Comparison of ENCODE assay signal across 10 mouse cellular contexts in the genomic region with DNA sequence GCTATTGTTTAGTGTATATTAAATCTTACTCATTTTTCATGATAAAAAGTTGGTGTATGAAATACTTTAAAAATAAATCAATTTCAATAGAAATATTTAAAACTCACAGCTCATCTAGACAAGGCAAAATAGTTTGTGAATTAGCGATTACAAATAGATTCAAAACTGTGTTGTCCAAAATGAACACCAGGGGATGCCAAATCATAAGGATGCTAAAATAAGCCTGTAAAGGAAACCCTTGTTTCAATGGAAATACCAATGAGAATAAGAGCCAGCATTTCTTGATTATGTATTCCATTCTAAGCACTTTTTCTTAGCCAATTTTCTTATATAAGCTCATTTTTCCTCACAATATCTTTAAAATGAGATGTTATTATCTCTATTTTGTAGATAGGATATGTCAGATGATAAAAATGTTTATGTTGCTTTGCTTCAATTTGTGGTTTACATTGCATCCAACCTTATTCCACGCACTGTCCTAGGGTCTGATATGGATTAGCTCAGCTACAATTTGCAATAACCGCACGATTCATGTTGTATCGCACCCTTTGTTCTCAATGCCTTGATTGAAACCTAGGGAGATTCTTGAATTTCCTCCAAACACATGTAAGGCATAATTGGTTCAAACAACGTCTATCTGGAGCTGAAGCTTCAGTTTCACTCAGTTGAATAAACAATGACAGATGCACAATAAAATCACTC. TPM values are rescaled to one million over a fixed set of nuclear protein-coding genes. Genes with fewer than 3 reads are reported as not detected.
DNase-seq lines count a peak whose midpoint lies in the region; ATAC-seq and TF ChIP-seq lines count a peak whose summit lies in the region.
"Had no signal": no experiment of that assay in that cellular context is flagged by ENCODE, and none has a peak within 500 bp of the region (broad histone marks: within the 10 kb centered on the region; RNA-seq: fewer than 3 reads in every experiment).

No protein-coding gene starts in this region.

- H3K4me2 ChIP-seq in heart, embryonic 11.5 days = no peak overlapping the region
- no peak overlapping the region for H3K4me2 ChIP-seq in liver, embryonic 14.5 days (ENCODE audit: low read depth)
- no peak overlapping the region for H3K4me2 ChIP-seq in liver, embryonic 12.5 days
- H3K4me2 ChIP-seq in midbrain, embryonic 16.5 days (ENCODE audit: low read length) = no peak overlapping the region
- H3K4me2 ChIP-seq: embryonic facial prominence, embryonic 12.5 days had no signal

- H3K27ac ChIP-seq in heart, embryonic 11.5 days (ENCODE audit: low read depth, low read length) = no peak overlapping the region
- no peak overlapping the region for H3K27ac ChIP-seq in liver, embryonic 14.5 days
- H3K27ac ChIP-seq in liver, embryonic 12.5 days = no peak overlapping the region
- no peak overlapping the region for H3K27ac ChIP-seq in midbrain, embryonic 16.5 days (ENCODE audit: low read length)
- H3K27ac ChIP-seq: embryonic facial prominence, embryonic 12.5 days; macrophage had no signal

- H3K4me1 ChIP-seq in heart, embryonic 11.5 days (ENCODE audit: control insufficient read depth, insufficient read depth, low read length) = no peaks in the 10 kb centered on the region
- H3K4me1 ChIP-seq in liver, embryonic 14.5 days (replicated peaks; ENCODE audit: control insufficient read depth in 2 of 2, insufficient read depth in 2 of 2, low read length in 1 of 2) = no peaks in the 10 kb centered on the region
- H3K4me1 ChIP-seq in liver, embryonic 12.5 days = no peaks in the 10 kb centered on the region
- H3K4me1 ChIP-seq in midbrain, embryonic 16.5 days (ENCODE audit: control insufficient read depth, insufficient read depth, low read length) = no peaks in the 10 kb centered on the region
- H3K4me1 ChIP-seq: embryonic facial prominence, embryonic 12.5 days had no signal

- no peak overlapping the region for H3K4me3 ChIP-seq in heart, embryonic 11.5 days (ENCODE audit: low read depth, low read length)
- H3K4me3 ChIP-seq in liver, embryonic 14.5 days (ENCODE audit: insufficient read depth in 1 of 2, low read depth in 2 of 2, low read length in 2 of 2) = no peak overlapping the region
- H3K4me3 ChIP-seq in liver, embryonic 12.5 days = no peak overlapping the region
- no peak overlapping the region for H3K4me3 ChIP-seq in midbrain, embryonic 16.5 days (ENCODE audit: low read depth, low read length)
- H3K4me3 ChIP-seq: embryonic facial prominence, embryonic 12.5 days had no signal

- peak; percentile 24; the same call in 1 of the 2 replicates for TF ChIP-seq CTCF in liver, embryonic 14.5 days (IDR thresholded peaks at IDR 0.05; ENCODE audit: low read depth)

- 78% methylated on average over 6 of the region's 6 CpGs for WGBS in heart, embryonic 11.5 days (ENCODE audit: insufficient replicate concordance)
- 61% methylated on average over 6 of the region's 6 CpGs for WGBS in liver, embryonic 14.5 days (ENCODE audit: insufficient replicate concordance)
- WGBS in liver, embryonic 12.5 days (ENCODE audit: insufficient replicate concordance) = 73% methylated on average over 6 of the region's 6 CpGs
- 82% methylated on average over 6 of the region's 6 CpGs for WGBS in midbrain, embryonic 16.5 days

- no peak for ATAC-seq in heart, embryonic 11.5 days (replicated peaks; ENCODE audit: insufficient number of reproducible peaks, low FRiP score, low TSS enrichment)
- no peak for ATAC-seq in liver, embryonic 14.5 days (ENCODE audit: insufficient read depth)
- no peak for ATAC-seq in liver, embryonic 12.5 days
- ATAC-seq in common myeloid progenitor, adult 5-6 weeks (replicated peaks; ENCODE audit: low read depth, poor library complexity, severe bottlenecking) = peak; percentile 83; the same call in 1 of the 2 replicates
- 0 out of 2 replicates have a peak, but pooled peaks have one; percentile 45 for ATAC-seq in midbrain, embryonic 16.5 days

- H3K36me3 ChIP-seq in heart, embryonic 11.5 days (ENCODE audit: control insufficient read depth, insufficient read depth, low read length) = no peaks in the 10 kb centered on the region
- no peaks in the 10 kb centered on the region for H3K36me3 ChIP-seq in liver, embryonic 14.5 days (replicated peaks; ENCODE audit: control insufficient read depth, insufficient read depth, low read depth)
- no peaks in the 10 kb centered on the region for H3K36me3 ChIP-seq in liver, embryonic 12.5 days
- no peaks in the 10 kb centered on the region for H3K36me3 ChIP-seq in midbrain, embryonic 16.5 days (ENCODE audit: control insufficient read depth, insufficient read depth, low read length)
- H3K36me3 ChIP-seq: embryonic facial prominence, embryonic 12.5 days had no signal

- no peak for TF ChIP-seq EP300 in liver, embryonic 14.5 days (IDR thresholded peaks at IDR 0.05; ENCODE audit: low read depth)

- H3K9ac ChIP-seq in heart, embryonic 11.5 days (ENCODE audit: low read depth, low read length) = no peak overlapping the region
- H3K9ac ChIP-seq in liver, embryonic 14.5 days (replicated peaks) = no peak overlapping the region
- H3K9ac ChIP-seq in liver, embryonic 12.5 days = no peak overlapping the region
- no peak overlapping the region for H3K9ac ChIP-seq in midbrain, embryonic 16.5 days (ENCODE audit: low read depth, low read length)
- H3K9ac ChIP-seq: embryonic facial prominence, embryonic 12.5 days had no signal

- DNase-seq in heart, adult 8-10 months (ENCODE audit: low spot score) = peak; percentile 26
- DNase-seq in liver, embryonic 14.5 days (ENCODE audit: low read depth in 3 of 3, low spot score in 3 of 3) = no peak
- DNase-seq in gastrocnemius, postnatal 25 days = no peak
- DNase-seq in urinary bladder, adult 2 months (ENCODE audit: low spot score) = no peak

- H3K27me3 ChIP-seq in heart, embryonic 11.5 days (ENCODE audit: control insufficient read depth, insufficient read depth, low read length) = no peaks in the 10 kb centered on the region
- H3K27me3 ChIP-seq in liver, embryonic 14.5 days (ENCODE audit: control insufficient read depth, insufficient read depth, low read length) = no peaks in the 10 kb centered on the region
- H3K27me3 ChIP-seq in liver, embryonic 12.5 days (replicated peaks) = no peaks in the 10 kb centered on the region
- H3K27me3 ChIP-seq in midbrain, embryonic 16.5 days (ENCODE audit: control insufficient read depth, insufficient read depth, low read depth, low read length) = no peaks in the 10 kb centered on the region
- H3K27me3 ChIP-seq: embryonic facial prominence, embryonic 12.5 days had no signal

- no peaks in the 10 kb centered on the region for H3K9me3 ChIP-seq in heart, embryonic 11.5 days (replicated peaks; ENCODE audit: control insufficient read depth, low read length)
- no peaks in the 10 kb centered on the region for H3K9me3 ChIP-seq in liver, embryonic 14.5 days (ENCODE audit: control insufficient read depth, low read length)
- H3K9me3 ChIP-seq in liver, embryonic 12.5 days (replicated peaks) = no peaks in the 10 kb centered on the region
- H3K9me3 ChIP-seq in midbrain, embryonic 16.5 days (replicated peaks; ENCODE audit: control insufficient read depth, low read length, poor library complexity, severe bottlenecking) = no peaks in the 10 kb centered on the region
- H3K9me3 ChIP-seq: embryonic facial prominence, embryonic 12.5 days had no signal

RNA-seq across cellular contexts. Expression of a gene that starts 20.2 kb away (rescaled TPM):
- 10 to 100 TPM in 1 of 4 experiments, 1 to 10 TPM in 3; 5.5 to 10.4 (median 9.0) TPM for total RNA-seq in heart, adult 8-10 months (2022)
- polyA plus RNA-seq in heart, embryonic 11.5 days (2014; fragmentation: Nextera tagmentation; extraction: Ambion mirVana) = 17.1 and 19.3 TPM in 2 replicates
- 0.23 and 0.38 TPM in 2 replicates for polyA plus RNA-seq in liver, embryonic 14.5 days (2012; rRNA removed)
- polyA plus RNA-seq in liver, embryonic 14.5 days (2014; fragmentation: Nextera tagmentation; extraction: Ambion mirVana) = 0.52 and 0.58 TPM in 2 replicates
- polyA plus RNA-seq in liver, embryonic 12.5 days (2016; fragmentation: Nextera tagmentation; extraction: Ambion mirVana) = 2.3 TPM in 2 replicates
- 0.32 TPM in 1 of 2 replicates, not detected in the other for total RNA-seq in common myeloid progenitor, adult 5-6 weeks (2017)
- 53.6 and 62.1 TPM in 2 replicates for polyA plus RNA-seq in midbrain, embryonic 16.5 days (2015; fragmentation: Nextera tagmentation; extraction: Ambion mirVana)
- total RNA-seq in gastrocnemius, postnatal 25 days (2021) = 10 to 100 TPM; 15.9 to 19.7 TPM
- polyA plus RNA-seq in urinary bladder, adult 2 months (2012; rRNA removed) = 11.4 and 12.4 TPM in 2 replicates
- polyA plus RNA-seq: macrophage had no signal

Comparison
In these comparisons a context has a peak if more than half of its experiments do, and no peak if none do; other contexts are left out.
1. ATAC-seq: peak in common myeloid progenitor, adult 5-6 weeks (single experiment) and midbrain, embryonic 16.5 days (single experiment); none in heart, embryonic 11.5 days (single experiment), liver, embryonic 14.5 days (single experiment) and liver, embryonic 12.5 days (single experiment).